Mouse (Mus musculus) CD8-positive naive resting alpha-beta T cell, adult 2 months (primary cell): ENCODE measurements around the gene Olfr434.
"Not testable (repeated sequence)": the region's sequence is repeated elsewhere in the genome, so short reads cannot be mapped to it uniquely, and the experiment has no call there.

Experiments used
- DNase-seq, 2 experiments: peaks; one replicate each; pipeline ENCODE4 v3.0.0; 2022; ENCODE audit warnings: low read depth in 2 of 2, low spot score in 2 of 2

Gene Olfr434

GRCm38 (mm10) chr6:43212873-43213272 is at the start of gene Olfr434:
Olfr434 (plus strand) TSS chr6:43213021.
- not testable (repeated sequence) for DNase-seq

- no peak for DNase-seq
These were observed 45.6 kb upstream of the Olfr434 start for GRCm38 (mm10) chr6:43167246-43167645.

GRCm38 (mm10) chr6:43171840-43172239 is 41.0 kb upstream of the Olfr434 start, which contains the start of gene Olfr13:
Olfr13 (plus strand) TSS chr6:43172140.
- no peak for DNase-seq

- no peak for DNase-seq
These were observed 34.7 kb upstream of the Olfr434 start for GRCm38 (mm10) chr6:43178129-43178528.

GRCm38 (mm10) chr6:43178584-43179501 is 34.0 kb upstream of the Olfr434 start:
- no peak for DNase-seq

GRCm38 (mm10) chr6:43190986-43191385 is 21.8 kb upstream of the Olfr434 start:
- no peak for DNase-seq

GRCm38 (mm10) chr6:43196781-43197180 is 16.0 kb upstream of the Olfr434 start, which contains the start of gene Olfr435:
Olfr435 (plus strand) TSS chr6:43197146.
- DNase-seq, result no peak

GRCm38 (mm10) chr6:43198094-43198493 is 14.7 kb upstream of the Olfr434 start:
- no peak for DNase-seq

- DNase-seq, result no peak
These were observed 10.0 kb upstream of the Olfr434 start for GRCm38 (mm10) chr6:43202786-43203185.

GRCm38 (mm10) chr6:43205355-43205754 is 7.5 kb upstream of the Olfr434 start:
- no peak for DNase-seq

GRCm38 (mm10) chr6:43231255-43231654 is 18.4 kb downstream of the Olfr434 start, which contains the start of gene Olfr47:
Olfr47 (plus strand) TSS chr6:43231529.
- not testable (repeated sequence) for DNase-seq

GRCm38 (mm10) chr6:43242061-43242460 is 29.2 kb downstream of the Olfr434 start:
- no peak for DNase-seq

- no peak for DNase-seq
These were observed 34.6 kb downstream of the Olfr434 start for GRCm38 (mm10) chr6:43247396-43247795.

GRCm38 (mm10) chr6:43252994-43253393 is 40.2 kb downstream of the Olfr434 start:
- DNase-seq, result no peak

GRCm38 (mm10) chr6:43254193-43254926 is 41.5 kb downstream of the Olfr434 start:
- no peak for DNase-seq

GRCm38 (mm10) chr6:43260756-43261155 is 47.9 kb downstream of the Olfr434 start:
- no peak for DNase-seq

GRCm38 (mm10) chr6:43265363-43266041 is 52.7 kb downstream of the Olfr434 start, which contains the start of gene Arhgef5:
Arhgef5 (plus strand) TSS chr6:43265582.
- peak; percentile 4 to 10 for DNase-seq

- no peak for DNase-seq
These were observed 53.5 kb downstream of the Olfr434 start for GRCm38 (mm10) chr6:43266356-43266755.
